10 mouse cellular contexts compared by ENCODE assay signal in genomic region chr13:56163751-56164150, GRCm38 (mm10). TPM values are rescaled to one million over a fixed set of nuclear protein-coding genes. Genes with fewer than 3 reads are reported as not detected.
DNase-seq lines count a peak whose midpoint lies in the region; ATAC-seq and TF ChIP-seq lines count a peak whose summit lies in the region.
"Had no signal": no experiment of that assay in that cellular context is flagged by ENCODE, and none has a peak within 500 bp of the region (broad histone marks: within the 10 kb centered on the region; RNA-seq: fewer than 3 reads in every experiment).

No protein-coding gene starts in this region.

- H3K4me2 ChIP-seq in heart, postnatal 0 days (ENCODE audit: low read depth, low read length) = no peak overlapping the region
- no peak overlapping the region for H3K4me2 ChIP-seq in forebrain, embryonic 13.5 days
- H3K4me2 ChIP-seq: liver, embryonic 13.5 days had no signal

- H3K36me3 ChIP-seq in heart, postnatal 0 days (replicated peaks; ENCODE audit: control insufficient read depth, insufficient read depth, low read length) = no peaks in the 10 kb centered on the region
- H3K36me3 ChIP-seq in forebrain, embryonic 13.5 days (ENCODE audit: poor library complexity, severe bottlenecking) = no peaks in the 10 kb centered on the region
- H3K36me3 ChIP-seq: liver, embryonic 13.5 days had no signal

- ATAC-seq in heart, postnatal 0 days (ENCODE audit: insufficient read depth, low read depth) = peak; percentile 43
- ATAC-seq in forebrain, embryonic 13.5 days = no peak
- ATAC-seq in erythroblast, adult 5-6 weeks (replicated peaks; ENCODE audit: low FRiP score, poor library complexity, severe bottlenecking) = no peak
- no peak for ATAC-seq in monocyte, adult 5-6 weeks (replicated peaks; ENCODE audit: insufficient number of reproducible peaks, low FRiP score, low TSS enrichment, poor library complexity, severe bottlenecking)

- peaks cover 22% of the 10 kb centered on the region for H3K4me1 ChIP-seq in heart, postnatal 0 days (ENCODE audit: control insufficient read depth, insufficient read depth)
- peaks cover 5% of the 10 kb centered on the region for H3K4me1 ChIP-seq in forebrain, embryonic 13.5 days

- WGBS in heart, postnatal 0 days = 19% methylated on average over 6 of the region's 6 CpGs
- WGBS in forebrain, embryonic 13.5 days = 68% methylated on average over 6 of the region's 6 CpGs

- no peak overlapping the region for H3K4me3 ChIP-seq in left cerebral cortex, adult 2 months
- no peak overlapping the region for H3K4me3 ChIP-seq in heart, postnatal 0 days (ENCODE audit: low read depth, low read length)
- H3K4me3 ChIP-seq in forebrain, embryonic 13.5 days = no peak overlapping the region
- H3K4me3 ChIP-seq: liver, embryonic 13.5 days; myocyte had no signal

- DNase-seq in left cerebral cortex, postnatal 4 days = peak; percentile 60
- DNase-seq in left cerebral cortex, adult 2 months (ENCODE audit: extremely low spot score in 1 of 2, low spot score in 2 of 2) = no peak
- DNase-seq in fibroblast of lung, adult 2 months (ENCODE audit: low read depth) = peak; percentile 70
- peak; percentile 69 for DNase-seq in heart, postnatal 0 days (ENCODE audit: low spot score)
- DNase-seq in lung, postnatal 10 days = peak; percentile 69
- DNase-seq: liver, embryonic 13.5 days had no signal

- H3K9me3 ChIP-seq in heart, postnatal 0 days (replicated peaks; ENCODE audit: control insufficient read depth, low read length) = no peaks in the 10 kb centered on the region
- H3K9me3 ChIP-seq in forebrain, embryonic 13.5 days (replicated peaks) = no peaks in the 10 kb centered on the region
- H3K9me3 ChIP-seq: liver, embryonic 13.5 days had no signal

- intact Hi-C loops in left cerebral cortex, postnatal 4 days (cut with DNase I) = no loop called here
- intact Hi-C loops in left cerebral cortex, adult 2 months (cut with DNase I) = no loop called here

- no peak for TF ChIP-seq CTCF in left cerebral cortex, adult 2 months (IDR thresholded peaks at IDR 0.05)
- TF ChIP-seq CTCF in heart, postnatal 0 days (IDR thresholded peaks at IDR 0.05; ENCODE audit: low read depth) = no peak

- no peak for TF ChIP-seq EP300 in heart, postnatal 0 days (IDR thresholded peaks at IDR 0.05; ENCODE audit: low read depth)

- H3K9ac ChIP-seq in heart, postnatal 0 days (replicated peaks; ENCODE audit: low read depth, low read length) = 0 out of 2 replicates have a peak overlapping the region, but pooled peaks have one; percentile 10
- no peak overlapping the region for H3K9ac ChIP-seq in forebrain, embryonic 13.5 days
- H3K9ac ChIP-seq: liver, embryonic 13.5 days had no signal

- H3K27me3 ChIP-seq in heart, postnatal 0 days (ENCODE audit: control insufficient read depth, insufficient read depth, low read length) = no peaks in the 10 kb centered on the region
- H3K27me3 ChIP-seq in forebrain, embryonic 13.5 days = 0 out of 2 replicates have a peak, but pooled peaks cover 3% of the 10 kb centered on the region

- no peak overlapping the region for H3K27ac ChIP-seq in left cerebral cortex, adult 2 months
- H3K27ac ChIP-seq in heart, postnatal 0 days (ENCODE audit: low read depth) = no peak overlapping the region
- no peak overlapping the region for H3K27ac ChIP-seq in forebrain, embryonic 13.5 days
- H3K27ac ChIP-seq: liver, embryonic 13.5 days had no signal

RNA-seq across cellular contexts. Expression of gene Tifab, which starts 14.9 kb away (rescaled TPM):
- total RNA-seq in left cerebral cortex, postnatal 4 days (2021) = under 1 TPM; 0.89 to 0.94 TPM
- total RNA-seq in left cerebral cortex, adult 2 months (2021) = 1 to 10 TPM; 1.7 to 2.0 TPM
- total RNA-seq in heart, postnatal 0 days (2014; rRNA removed; ENCODE audit: low replicate concordance) = not detected in 2 replicates
- 0.71 and 0.88 TPM in 2 replicates for polyA plus RNA-seq in heart, postnatal 0 days (2015; fragmentation: Nextera tagmentation; extraction: Ambion mirVana)
- polyA plus RNA-seq in forebrain, embryonic 13.5 days (2015; fragmentation: Nextera tagmentation; extraction: Ambion mirVana) = 0.52 and 0.53 TPM in 2 replicates
- 8.4 and 18.3 TPM in 2 replicates for total RNA-seq in erythroblast, adult 5-6 weeks (2015; ENCODE audit: low replicate concordance)
- 10.9 and 16.3 TPM in 2 replicates for total RNA-seq in erythroblast, adult 5-6 weeks (2017; ENCODE audit: low replicate concordance)
- total RNA-seq in monocyte, adult 5-6 weeks (2017) = 26.6 to 48.8 TPM (median 47.3 TPM) in 3 replicates
- polyA plus RNA-seq: myocyte had no signal

RNA-seq across cellular contexts. Expression of gene H2afy, which starts 27.6 kb away (rescaled TPM):
- 100 to 1,000 TPM; 114 to 116 TPM for total RNA-seq in left cerebral cortex, postnatal 4 days (2021)
- total RNA-seq in left cerebral cortex, adult 2 months (2021) = 100 to 1,000 TPM; 107 to 111 TPM
- total RNA-seq in heart, postnatal 0 days (2014; rRNA removed; ENCODE audit: low replicate concordance) = 45.0 and 93.1 TPM in 2 replicates
- polyA plus RNA-seq in heart, postnatal 0 days (2015; fragmentation: Nextera tagmentation; extraction: Ambion mirVana) = 61.7 and 62.0 TPM in 2 replicates
- 545 and 548 TPM in 2 replicates for polyA plus RNA-seq in forebrain, embryonic 13.5 days (2015; fragmentation: Nextera tagmentation; extraction: Ambion mirVana)
- total RNA-seq in erythroblast, adult 5-6 weeks (2015; ENCODE audit: low replicate concordance) = 54.5 and 67.6 TPM in 2 replicates
- total RNA-seq in erythroblast, adult 5-6 weeks (2017; ENCODE audit: low replicate concordance) = 88.9 and 102 TPM in 2 replicates
- 218 to 284 TPM (median 219 TPM) in 3 replicates for total RNA-seq in monocyte, adult 5-6 weeks (2017)

Comparison
In these comparisons a context has a peak if more than half of its experiments do, and no peak if none do; other contexts are left out.
1. DNase-seq: peak in left cerebral cortex, postnatal 4 days (single experiment), fibroblast of lung, adult 2 months (single experiment), heart, postnatal 0 days (single experiment) and lung, postnatal 10 days (single experiment); none in left cerebral cortex, adult 2 months (0 of 2).